Mouse (Mus musculus) liver, embryonic 13.5 days (tissue): ENCODE data around the gene Slc19a3. TPM values are rescaled to one million over a fixed set of nuclear protein-coding genes. Genes with fewer than 3 reads are reported as not detected.

Source experiments
- ATAC-seq: fragments of 200-750 bp; cut with Nextera tagmentation; 2 replicates; pipeline ENCODE4 v1.8.0; 2017; ENCODE audit warnings: low read depth, mild to moderate bottlenecking, moderate number of reproducible peaks, moderate library complexity
- DNase-seq: peaks from one replicate; pipeline ENCODE4 v3.0.0; 2022
- H3K27ac ChIP-seq: fragments of 300-500 bp; sonication (generic); 2 replicates; pipeline ENCODE4 v1.5.1; 2015; ENCODE audit warnings: moderate library complexity, mild to moderate bottlenecking, inconsistent platforms
- H3K27me3 ChIP-seq: fragments of 300-500 bp; sonication (generic); 2 replicates; pipeline ENCODE4 v1.6.1; 2015; ENCODE audit warnings: mild to moderate bottlenecking, inconsistent platforms
- H3K36me3 ChIP-seq: fragments of 300-500 bp; sonication (generic); 2 replicates; pipeline ENCODE4 v1.6.1; 2015; ENCODE audit warnings: mild to moderate bottlenecking, inconsistent platforms
- H3K4me1 ChIP-seq: fragments of 300-500 bp; sonication (generic); replicated peaks from 2 replicates; pipeline ENCODE4 v1.6.1; 2015; ENCODE audit warnings: inconsistent platforms
- H3K4me2 ChIP-seq: fragments of 300-500 bp; sonication (generic); 2 replicates; pipeline ENCODE4 v1.6.1; 2015; ENCODE audit warnings: inconsistent platforms, mild to moderate bottlenecking, moderate library complexity
- H3K4me3 ChIP-seq: fragments of 300-500 bp; sonication (generic); replicated peaks from 2 replicates; pipeline ENCODE4 v1.5.1; 2015; ENCODE audit warnings: mild to moderate bottlenecking, inconsistent platforms
- H3K9ac ChIP-seq: fragments of 300-500 bp; sonication (generic); 2 replicates; pipeline ENCODE4 v1.6.1; 2015; ENCODE audit warnings: mild to moderate bottlenecking, inconsistent platforms
- H3K9me3 ChIP-seq: fragments of 300-500 bp; sonication (generic); replicated peaks from 2 replicates; pipeline ENCODE4 v1.6.1; 2016; ENCODE audit warnings: inconsistent platforms
- WGBS: fragments of 180-500 bp; shearing (Covaris S2); methylation state at CpG from one replicate; pipeline ENCODE4 v1.1.7; 2015; ENCODE audit not compliant: insufficient replicate concordance; 5-methylcytosine and 5-hydroxymethylcytosine counted together
- polyA plus RNA-seq: library from polyadenylated mRNA; unstranded; fragments of >200 nt; fragmentation: Nextera tagmentation; extraction: Ambion mirVana; gene quantifications from 2 replicates; pipeline ENCODE4 v1.2.1, GENCODE M21; 2015

Gene Slc19a3
- polyA plus RNA-seq, 1 experiment from 2014 or later: 0.06 TPM

DNA sequence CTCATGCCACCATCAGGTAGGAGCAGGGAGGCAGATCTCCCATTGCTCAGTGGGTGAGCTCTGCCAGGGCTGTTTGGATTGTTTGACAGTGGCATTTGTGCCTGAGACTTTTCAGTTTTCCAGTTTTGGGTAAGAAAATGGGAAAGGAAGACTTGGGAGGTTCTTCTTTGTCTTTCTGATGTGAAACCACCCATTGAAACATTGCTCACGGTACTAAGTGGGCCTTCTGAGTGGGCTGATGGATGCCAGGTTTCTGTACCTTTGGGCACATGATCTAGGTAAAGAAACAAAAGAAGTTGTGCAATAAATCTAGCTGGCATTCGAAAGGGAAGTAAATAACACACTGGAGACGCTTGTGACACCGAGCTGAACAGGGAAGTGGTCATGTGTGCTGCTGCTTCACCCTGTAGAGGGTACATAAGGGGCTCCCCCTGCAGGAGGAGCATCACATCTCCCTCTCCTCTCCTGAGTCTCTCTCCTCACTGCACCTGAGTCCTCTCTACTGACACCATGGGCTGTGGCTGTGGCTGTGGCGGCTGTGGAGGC, 6.7 kb upstream of the Slc19a3 start, which contains the start of gene Gm47969:
Gene Gm47969 (plus strand): TSS at position 51 of the 546 bp plus-strand sequence.
- Histone ChIP-seq H3K9ac (no peak within 1 kb of the TSS), H3K27me3 (no peaks in the 10 kb centered on the region), H3K4me3 (no peak within 1 kb of the TSS), H3K4me2 (no peak within 1 kb of the TSS), H3K36me3 (no peaks in the 10 kb centered on the region), H3K27ac (no peak within 1 kb of the TSS), H3K9me3 (no peaks in the 10 kb centered on the region), H3K4me1 (no peaks in the 10 kb centered on the region)
- no peak for ATAC-seq
- DNase-seq: no peak
- WGBS: 39% methylated on average over 5 of the region's 5 CpGs

DNA sequence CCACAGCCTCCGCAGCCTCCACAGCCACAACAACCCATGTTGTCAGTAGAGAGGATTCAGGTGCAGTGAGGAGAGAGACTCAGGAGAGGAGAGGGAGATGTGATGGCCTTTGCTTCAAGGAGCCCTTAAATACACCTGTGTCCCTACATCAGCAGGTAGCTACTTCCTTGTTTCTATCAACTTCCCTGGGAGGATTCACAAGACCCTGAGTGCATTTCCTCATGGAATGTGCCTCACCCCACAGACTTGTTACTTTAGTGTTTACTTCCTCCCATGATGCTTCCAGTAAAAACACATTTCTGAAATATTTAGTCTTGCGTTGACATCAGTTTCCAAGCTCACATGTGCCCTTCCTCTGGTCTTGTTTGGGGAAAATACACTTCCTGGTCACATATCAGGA, 4.1 kb upstream of the Slc19a3 start, which contains the start of gene Krtap28-10:
Gene Krtap28-10 (minus strand): TSS at position 101 of the 400 bp plus-strand sequence.
- WGBS: 58% methylated on average over 2 of the region's 2 CpGs

GRCm38 (mm10) chr1:83039080-83039479, 832 bp upstream of the Slc19a3 start:
- H3K9me3 ChIP-seq: no peaks in the 10 kb centered on the region
- WGBS: 51% methylated on average over 4 of the region's 4 CpGs
- no peaks in the 10 kb centered on the region for H3K36me3 ChIP-seq
- H3K4me2 ChIP-seq: no peak overlapping the region
- ATAC-seq (no peak), DNase-seq (no peak)
- H3K27me3 ChIP-seq: no peaks in the 10 kb centered on the region
- H3K27ac ChIP-seq: no peak overlapping the region
- H3K4me3 ChIP-seq: no peak overlapping the region
- no peaks in the 10 kb centered on the region for H3K4me1 ChIP-seq
- no peak overlapping the region for H3K9ac ChIP-seq

More for the DNA sequence above, 4.1 kb upstream of the Slc19a3 start, which contains the start of gene Krtap28-10:
- H3K4me2 ChIP-seq: no peak within 1 kb of the TSS
- H3K4me1 ChIP-seq: no peaks in the 10 kb centered on the region
- H3K36me3 ChIP-seq: no peaks in the 10 kb centered on the region
- DNase-seq: no peak
- no peak for ATAC-seq
- no peaks in the 10 kb centered on the region for H3K9me3 ChIP-seq
- no peak within 1 kb of the TSS for H3K4me3 ChIP-seq
- H3K9ac ChIP-seq: no peak within 1 kb of the TSS
- no peak within 1 kb of the TSS for H3K27ac ChIP-seq
- no peaks in the 10 kb centered on the region for H3K27me3 ChIP-seq

GRCm38 (mm10) chr1:83036892-83037667, 1.2 kb downstream of the Slc19a3 start:
- Histone ChIP-seq H3K9ac (no peak overlapping the region), H3K4me1 (no peaks in the 10 kb centered on the region), H3K4me3 (no peak overlapping the region), H3K9me3 (no peaks in the 10 kb centered on the region), H3K4me2 (no peak overlapping the region), H3K27me3 (no peaks in the 10 kb centered on the region), H3K36me3 (no peaks in the 10 kb centered on the region), H3K27ac (no peak overlapping the region)
- WGBS: 67% methylated on average over 11 of the region's 11 CpGs
- ATAC-seq (no peak), DNase-seq (no peak)

- WGBS: 41% methylated on average over 5 of the region's 5 CpGs
- Histone ChIP-seq H3K9ac (no peak overlapping the region), H3K9me3 (no peaks in the 10 kb centered on the region), H3K27me3 (no peaks in the 10 kb centered on the region), H3K36me3 (no peaks in the 10 kb centered on the region), H3K4me3 (no peak overlapping the region), H3K4me2 (no peak overlapping the region), H3K4me1 (no peaks in the 10 kb centered on the region), H3K27ac (no peak overlapping the region)
- ATAC-seq: no peak
- no peak for DNase-seq
These were observed 3.7 kb downstream of the Slc19a3 start for GRCm38 (mm10) chr1:83034509-83034908.

DNA sequence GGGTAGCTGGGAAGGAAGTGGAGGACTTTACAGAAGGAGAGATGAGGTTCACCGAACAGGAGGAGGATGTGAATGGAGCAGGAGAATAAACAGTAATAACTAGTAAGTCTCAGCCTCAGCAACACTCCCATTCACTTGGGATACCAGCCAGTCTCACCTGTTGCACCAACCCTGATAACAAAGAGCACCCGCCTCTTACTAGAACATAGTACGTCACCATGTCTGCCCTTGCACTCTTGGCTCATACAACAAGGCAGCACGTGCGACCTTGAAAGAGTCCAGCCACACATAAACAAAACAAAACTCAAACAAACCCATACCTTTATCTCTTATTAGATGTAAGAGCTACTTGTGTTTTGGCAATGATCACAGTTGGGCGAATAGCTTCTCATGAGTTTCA, 5.7 kb downstream of the Slc19a3 start:
- Histone ChIP-seq H3K36me3 (no peaks in the 10 kb centered on the region), H3K27ac (no peak overlapping the region), H3K4me2 (no peak overlapping the region), H3K4me3 (no peak overlapping the region), H3K9ac (no peak overlapping the region), H3K4me1 (no peaks in the 10 kb centered on the region), H3K9me3 (no peaks in the 10 kb centered on the region), H3K27me3 (no peaks in the 10 kb centered on the region)
- 74% methylated on average over 6 of the region's 6 CpGs for WGBS
- DNase-seq (no peak), ATAC-seq (no peak)

GRCm38 (mm10) chr1:83031950-83032349, 6.3 kb downstream of the Slc19a3 start:
- no peak for DNase-seq
- Histone ChIP-seq H3K4me3 (no peak overlapping the region), H3K27me3 (no peaks in the 10 kb centered on the region)

GRCm38 (mm10) chr1:83016556-83016955, 21.7 kb downstream of the Slc19a3 start:
- H3K4me3 ChIP-seq: no peak overlapping the region
- 32% methylated on average over 1 of the region's 1 CpGs for WGBS

More at GRCm38 (mm10) chr1:83031950-83032349, 6.3 kb downstream of the Slc19a3 start:
- no peaks in the 10 kb centered on the region for H3K36me3 ChIP-seq
- no peaks in the 10 kb centered on the region for H3K4me1 ChIP-seq
- WGBS: 33% methylated on average over 1 of the region's 1 CpGs
- ATAC-seq: no peak
- H3K27ac ChIP-seq: no peak overlapping the region
- no peaks in the 10 kb centered on the region for H3K9me3 ChIP-seq
- H3K4me2 ChIP-seq: no peak overlapping the region
- H3K9ac ChIP-seq: no peak overlapping the region

DNA sequence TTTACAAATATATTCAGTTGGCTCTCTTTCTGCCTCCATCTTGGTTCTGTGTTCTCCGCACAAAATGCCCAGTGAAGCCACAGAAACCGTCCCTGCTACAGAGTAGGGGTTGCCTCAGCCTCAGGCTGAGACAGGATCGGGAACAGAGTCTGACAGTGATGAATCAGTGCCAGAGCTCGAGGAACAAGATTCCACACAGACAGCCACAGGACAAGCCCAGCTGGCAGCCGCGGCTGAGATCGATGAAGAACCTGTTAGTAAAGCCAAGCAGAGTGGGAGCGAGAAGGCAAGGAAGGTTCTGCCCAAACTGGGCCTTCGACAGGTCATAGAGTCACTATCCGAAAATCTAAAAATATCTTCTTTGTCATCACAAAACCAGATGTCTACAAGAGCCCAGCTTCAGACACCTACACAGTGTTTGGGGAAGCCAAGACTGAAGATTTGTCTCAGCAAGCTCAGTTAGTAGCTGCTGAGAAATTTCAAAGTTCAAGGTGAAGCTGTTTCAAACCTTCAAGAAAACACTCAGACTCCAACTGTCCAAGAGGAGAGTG, 22.8 kb downstream of the Slc19a3 start:
- H3K4me3 ChIP-seq: no peak overlapping the region
- no peaks in the 10 kb centered on the region for H3K9me3 ChIP-seq
- WGBS: 70% methylated on average over 10 of the region's 10 CpGs
- no peak for ATAC-seq
- DNase-seq: no peak
- no peak overlapping the region for H3K4me2 ChIP-seq
- H3K36me3 ChIP-seq: no peaks in the 10 kb centered on the region
- no peaks in the 10 kb centered on the region for H3K27me3 ChIP-seq
- no peak overlapping the region for H3K27ac ChIP-seq
- H3K4me1 ChIP-seq: no peaks in the 10 kb centered on the region
- no peak overlapping the region for H3K9ac ChIP-seq

More at GRCm38 (mm10) chr1:83016556-83016955, 21.7 kb downstream of the Slc19a3 start:
- Histone ChIP-seq H3K36me3 (no peaks in the 10 kb centered on the region), H3K9me3 (no peaks in the 10 kb centered on the region), H3K9ac (no peak overlapping the region), H3K4me2 (no peak overlapping the region), H3K27me3 (no peaks in the 10 kb centered on the region), H3K4me1 (no peaks in the 10 kb centered on the region), H3K27ac (no peak overlapping the region)
- DNase-seq (no peak), ATAC-seq (no peak)

- 77% methylated on average over 3 of the region's 3 CpGs for WGBS
These were observed 23.8 kb downstream of the Slc19a3 start for GRCm38 (mm10) chr1:83014477-83014876.

DNA sequence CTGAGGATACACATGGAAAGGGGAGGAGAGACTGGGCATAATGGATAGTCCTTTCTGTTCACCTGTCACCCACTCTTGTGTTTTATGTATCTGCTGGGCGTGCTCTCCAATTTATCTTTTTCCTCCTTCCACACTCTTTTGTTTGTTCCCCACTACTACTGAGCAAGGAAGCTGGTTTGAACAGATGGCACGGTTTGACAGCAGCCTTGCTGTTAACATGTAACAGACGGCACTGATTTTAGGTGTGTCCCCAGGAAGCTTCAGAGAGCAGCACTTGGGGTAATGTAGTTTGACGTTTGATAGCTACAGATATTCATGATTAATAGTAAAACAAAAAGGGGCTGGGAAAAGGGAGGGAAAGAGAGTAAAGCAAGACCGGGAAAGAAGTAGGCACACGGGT, 30.8 kb downstream of the Slc19a3 start:
- Histone ChIP-seq H3K4me3 (no peak overlapping the region), H3K4me2 (no peak overlapping the region), H3K9me3 (no peaks in the 10 kb centered on the region), H3K27me3 (no peaks in the 10 kb centered on the region), H3K4me1 (no peaks in the 10 kb centered on the region), H3K36me3 (no peaks in the 10 kb centered on the region), H3K9ac (no peak overlapping the region), H3K27ac (no peak overlapping the region)
- 58% methylated on average over 6 of the region's 6 CpGs for WGBS
- ATAC-seq: no peak
- DNase-seq: no peak

More at GRCm38 (mm10) chr1:83014477-83014876, 23.8 kb downstream of the Slc19a3 start:
- H3K27ac ChIP-seq: no peak overlapping the region
- DNase-seq (no peak), ATAC-seq (no peak)
- no peak overlapping the region for H3K4me3 ChIP-seq
- H3K27me3 ChIP-seq: no peaks in the 10 kb centered on the region
- no peaks in the 10 kb centered on the region for H3K4me1 ChIP-seq
- no peak overlapping the region for H3K9ac ChIP-seq
- H3K4me2 ChIP-seq: no peak overlapping the region
- H3K36me3 ChIP-seq: no peaks in the 10 kb centered on the region
- no peaks in the 10 kb centered on the region for H3K9me3 ChIP-seq
